11 mouse cellular contexts compared by ENCODE assay signal in genomic region chr13:29273693-29274221, GRCm38 (mm10).
DNase-seq lines count a peak whose midpoint lies in the region; ATAC-seq and TF ChIP-seq lines count a peak whose summit lies in the region.
"Had no signal": no experiment of that assay in that cellular context is flagged by ENCODE, and none has a peak within 500 bp of the region (broad histone marks: within the 10 kb centered on the region; RNA-seq: fewer than 3 reads in every experiment).

No protein-coding gene starts in this region.

- no peak for TF ChIP-seq CTCF in forebrain, postnatal 0 days (IDR thresholded peaks at IDR 0.05; ENCODE audit: low read depth)
- no peak for TF ChIP-seq CTCF in liver, postnatal 0 days (IDR thresholded peaks at IDR 0.05; ENCODE audit: low read depth)

- intact Hi-C loops in gastrocnemius, postnatal 36 days (cut with DNase I) = no loop called here
- intact Hi-C loops in gastrocnemius, postnatal 14 days (cut with DNase I; ENCODE audit: low total_unique reads) = no loop called here

- H3K36me3 ChIP-seq in forebrain, postnatal 0 days (ENCODE audit: insufficient read depth) = no peaks in the 10 kb centered on the region
- H3K36me3 ChIP-seq in midbrain, embryonic 10.5 days = no peaks in the 10 kb centered on the region
- H3K36me3 ChIP-seq in liver, postnatal 0 days (replicated peaks; ENCODE audit: insufficient read depth, low read length) = no peaks in the 10 kb centered on the region

- WGBS in forebrain, postnatal 0 days = 18% methylated on average over 4 of the region's 4 CpGs
- 26% methylated on average over 4 of the region's 4 CpGs for WGBS in midbrain, embryonic 10.5 days
- 55% methylated on average over 4 of the region's 4 CpGs for WGBS in liver, postnatal 0 days (ENCODE audit: insufficient replicate concordance)

- no peaks in the 10 kb centered on the region for H3K27me3 ChIP-seq in forebrain, postnatal 0 days (ENCODE audit: insufficient read depth, low read length)
- no peaks in the 10 kb centered on the region for H3K27me3 ChIP-seq in midbrain, embryonic 10.5 days (ENCODE audit: low read depth, poor library complexity, severe bottlenecking)
- no peaks in the 10 kb centered on the region for H3K27me3 ChIP-seq in liver, postnatal 0 days (ENCODE audit: insufficient read depth, low read length)

- no peak overlapping the region for H3K9ac ChIP-seq in forebrain, postnatal 0 days
- H3K9ac ChIP-seq in liver, postnatal 0 days (replicated peaks) = no peak overlapping the region

- no peaks in the 10 kb centered on the region for H3K9me3 ChIP-seq in forebrain, postnatal 0 days (ENCODE audit: low read length)
- H3K9me3 ChIP-seq in midbrain, embryonic 10.5 days (replicated peaks) = no peaks in the 10 kb centered on the region
- no peaks in the 10 kb centered on the region for H3K9me3 ChIP-seq in liver, postnatal 0 days (ENCODE audit: low read length)

- no peak for TF ChIP-seq EP300 in liver, postnatal 0 days (IDR thresholded peaks at IDR 0.05; ENCODE audit: low read depth)

- peak overlapping the region; percentile 82 for H3K27ac ChIP-seq in forebrain, postnatal 0 days (ENCODE audit: low read depth, low read length)
- H3K27ac ChIP-seq in midbrain, embryonic 10.5 days (replicated peaks) = peak overlapping the region; percentile 83
- H3K27ac ChIP-seq in liver, postnatal 0 days (ENCODE audit: low read depth) = no peak overlapping the region
- H3K27ac ChIP-seq: kidney, postnatal 0 days had no signal

- DNase-seq in embryo, embryonic 9.5 days (ENCODE audit: extremely low spot score) = peak; percentile 10
- no peak for DNase-seq in embryo, embryonic 10.5 days (ENCODE audit: low spot score)
- DNase-seq in forebrain, postnatal 0 days = peak; percentile 79
- peak; percentile 53 for DNase-seq in midbrain, embryonic 10.5 days (ENCODE audit: low spot score)
- no peak for DNase-seq in liver, postnatal 0 days
- DNase-seq in gastrocnemius, postnatal 36 days = no peak
- no peak for DNase-seq in gastrocnemius, postnatal 14 days
- DNase-seq: lung, adult 2 months; thymus, adult 18-20 months had no signal

- H3K4me2 ChIP-seq in forebrain, postnatal 0 days (ENCODE audit: low read depth) = no peak overlapping the region
- no peak overlapping the region for H3K4me2 ChIP-seq in liver, postnatal 0 days (ENCODE audit: low read depth, low read length)

- 0 out of 2 replicates have a peak, but pooled peaks cover 9% of the 10 kb centered on the region for H3K4me1 ChIP-seq in forebrain, postnatal 0 days (ENCODE audit: insufficient read depth)
- peaks cover 28% of the 10 kb centered on the region for H3K4me1 ChIP-seq in midbrain, embryonic 10.5 days
- H3K4me1 ChIP-seq in liver, postnatal 0 days (ENCODE audit: insufficient read depth) = 0 out of 2 replicates have a peak, but pooled peaks cover 3% of the 10 kb centered on the region

- H3K4me3 ChIP-seq in forebrain, postnatal 0 days (ENCODE audit: low read depth, low read length) = no peak overlapping the region
- H3K4me3 ChIP-seq in midbrain, embryonic 10.5 days = no peak overlapping the region
- no peak overlapping the region for H3K4me3 ChIP-seq in liver, postnatal 0 days (ENCODE audit: low read depth, low read length)

- ATAC-seq in cerebellum, adult (ENCODE audit: insufficient number of reproducible peaks, low FRiP score, low TSS enrichment) = 0 out of 2 replicates have a peak, but pooled peaks have one; percentile 32
- ATAC-seq in forebrain, postnatal 0 days = peak; percentile 88
- ATAC-seq in liver, postnatal 0 days = no peak

Comparison
In these comparisons a context has a peak if more than half of its experiments do, and no peak if none do; other contexts are left out.
1. DNase-seq: peak in embryo, embryonic 9.5 days (single experiment), forebrain, postnatal 0 days (single experiment) and midbrain, embryonic 10.5 days (single experiment); none in embryo, embryonic 10.5 days (single experiment), liver, postnatal 0 days (single experiment), gastrocnemius, postnatal 36 days (0 of 2) and gastrocnemius, postnatal 14 days (single experiment).